Mouse (Mus musculus): ENCODE results near the gene Alg3. TPM values are rescaled to one million over a fixed set of nuclear protein-coding genes. Genes with fewer than 3 reads are reported as not detected.

Gene Alg3
- 9.2 TPM for total RNA-seq (2023)

DNA sequence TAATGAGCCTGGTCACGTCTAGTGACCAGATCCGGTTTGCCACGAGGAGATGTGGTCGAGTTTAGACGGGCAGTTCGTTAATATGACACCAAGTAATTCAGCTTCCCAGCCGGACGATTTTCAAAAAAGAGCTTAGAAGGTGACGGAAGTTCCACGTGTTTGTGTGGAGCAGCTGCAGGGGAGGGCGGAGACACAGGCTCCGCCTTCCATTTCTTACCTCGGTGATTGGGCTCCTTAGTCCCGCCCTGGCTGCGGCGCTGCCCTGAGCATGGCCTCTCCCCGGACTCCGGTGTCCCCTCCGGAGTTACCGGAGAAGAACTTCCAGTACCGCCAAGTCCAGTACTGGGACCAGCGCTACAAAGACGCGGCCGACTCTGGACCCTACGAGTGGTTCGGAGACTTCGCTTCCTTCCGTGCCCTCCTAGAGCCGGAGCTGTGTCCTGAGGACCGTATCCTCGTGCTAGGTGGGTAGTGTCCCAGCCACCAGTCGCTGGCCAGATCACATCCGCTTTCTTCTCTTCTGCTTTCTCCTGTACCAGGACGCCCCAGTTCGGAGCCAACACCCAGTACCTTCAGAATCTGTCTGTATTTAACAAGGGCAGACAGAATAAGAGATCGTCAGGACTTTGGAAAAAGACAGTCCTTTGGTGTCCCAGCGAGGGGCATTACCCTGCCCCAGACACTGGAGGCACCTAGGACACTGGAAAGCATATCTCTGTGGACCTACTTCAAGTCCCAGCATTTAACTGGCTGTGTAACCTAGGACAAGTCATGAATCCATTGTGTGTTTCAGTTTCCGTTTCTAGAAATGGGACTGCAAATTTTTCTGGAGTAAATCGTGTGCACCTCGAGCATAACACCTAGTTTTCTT is at the start of gene Alg3, which contains the start of the genes Eef1akmt4 and Gm49333:
TSS of gene Alg3 (minus strand) at position 379 of the 871 bp plus-strand sequence.
TSS of gene Eef1akmt4 (plus strand) at position 237 of the 871 bp plus-strand sequence.
TSS of gene Gm49333 (plus strand) at position 254 of the 871 bp plus-strand sequence.

DNA sequence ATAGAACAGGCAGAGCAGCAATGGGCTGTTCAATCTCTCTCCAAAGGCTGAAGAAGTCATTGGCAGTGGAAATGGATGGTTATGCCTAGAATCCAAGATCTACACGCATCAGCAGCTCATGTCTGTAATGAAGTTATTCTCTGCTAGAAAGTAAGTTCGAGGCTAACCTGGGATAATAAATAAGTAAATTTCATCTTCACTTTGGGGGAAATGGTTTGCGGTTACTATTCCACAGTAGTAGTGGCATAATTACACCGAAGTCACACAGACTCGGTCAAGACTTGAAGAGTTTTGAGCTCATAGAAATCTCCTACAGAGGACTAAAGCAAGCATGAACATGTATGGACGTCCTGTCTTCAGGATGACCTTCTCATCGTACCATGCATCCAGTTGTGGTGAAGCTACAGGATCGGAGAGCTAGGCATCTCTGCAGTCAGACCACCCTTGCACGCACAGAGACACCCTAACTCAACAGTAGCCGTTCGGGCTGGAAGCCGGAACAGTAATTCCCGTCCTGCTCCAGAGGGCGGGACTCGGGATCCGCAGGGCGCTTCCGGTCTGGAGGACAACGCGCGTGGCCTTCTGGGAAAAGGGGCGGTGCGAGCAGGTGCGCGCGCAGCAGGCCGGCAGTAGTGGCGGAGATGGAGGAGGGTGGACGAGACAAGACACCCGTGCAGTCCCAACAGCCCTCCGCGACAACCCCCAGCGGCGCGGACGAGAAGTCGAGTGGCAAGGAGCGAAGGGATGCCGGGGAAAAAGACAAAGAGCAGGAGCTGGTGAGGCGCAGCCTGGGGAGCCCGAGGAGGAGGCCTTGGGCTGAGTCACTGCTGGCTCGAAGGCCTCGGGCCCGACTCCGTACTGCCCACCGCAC is 39.8 kb upstream of the Alg3 start, which contains the start of gene Psmd2:
TSS of gene Psmd2 (plus strand) at position 577 of the 871 bp plus-strand sequence.

DNA sequence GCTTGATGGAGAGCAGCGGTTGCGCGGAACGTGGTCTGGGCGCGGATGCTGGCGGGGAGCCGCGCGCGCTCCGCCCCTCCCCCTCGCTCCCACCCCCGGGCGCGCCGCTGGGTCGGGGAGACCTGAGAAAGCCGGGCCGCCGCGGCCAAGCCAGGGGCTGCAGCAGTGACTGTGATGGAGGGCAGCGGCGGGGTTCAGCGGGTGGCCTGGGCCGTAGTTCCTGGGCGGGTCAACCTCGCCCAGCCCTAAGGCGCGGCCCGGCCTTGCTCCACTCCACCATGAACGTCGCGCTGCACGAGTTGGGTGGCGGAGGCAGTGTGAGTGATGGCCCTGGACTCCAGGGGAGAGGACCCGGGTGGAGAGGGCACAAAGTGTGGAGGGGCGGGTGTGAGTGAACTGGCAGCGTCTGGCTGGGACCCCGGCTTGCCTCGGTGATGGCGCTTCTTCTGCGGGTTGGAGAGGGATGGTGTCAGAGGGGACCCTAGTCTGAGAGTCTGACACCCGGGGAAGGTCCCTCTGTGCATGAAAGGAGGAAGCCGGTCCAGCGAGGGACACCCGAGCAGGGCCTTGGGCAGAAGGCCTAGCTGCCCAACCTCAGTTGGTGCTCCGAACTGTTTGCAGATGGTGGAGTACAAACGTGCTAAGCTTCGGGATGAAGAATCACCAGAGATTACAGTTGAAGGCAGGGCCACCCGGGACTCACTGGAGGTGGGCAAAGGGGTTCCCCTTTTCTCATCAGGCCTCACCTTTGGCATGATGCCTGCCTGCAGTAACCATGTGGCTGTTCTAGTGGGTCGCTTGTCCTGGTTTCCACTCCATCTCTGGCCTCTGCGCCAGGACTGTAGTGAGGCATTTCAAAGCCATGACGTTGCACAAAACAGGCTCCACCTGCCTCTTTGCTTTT is 18.4 kb upstream of the Alg3 start, which contains the start of gene Ece2:
TSS of gene Ece2 (plus strand) at position 98 of the 904 bp plus-strand sequence.

DNA sequence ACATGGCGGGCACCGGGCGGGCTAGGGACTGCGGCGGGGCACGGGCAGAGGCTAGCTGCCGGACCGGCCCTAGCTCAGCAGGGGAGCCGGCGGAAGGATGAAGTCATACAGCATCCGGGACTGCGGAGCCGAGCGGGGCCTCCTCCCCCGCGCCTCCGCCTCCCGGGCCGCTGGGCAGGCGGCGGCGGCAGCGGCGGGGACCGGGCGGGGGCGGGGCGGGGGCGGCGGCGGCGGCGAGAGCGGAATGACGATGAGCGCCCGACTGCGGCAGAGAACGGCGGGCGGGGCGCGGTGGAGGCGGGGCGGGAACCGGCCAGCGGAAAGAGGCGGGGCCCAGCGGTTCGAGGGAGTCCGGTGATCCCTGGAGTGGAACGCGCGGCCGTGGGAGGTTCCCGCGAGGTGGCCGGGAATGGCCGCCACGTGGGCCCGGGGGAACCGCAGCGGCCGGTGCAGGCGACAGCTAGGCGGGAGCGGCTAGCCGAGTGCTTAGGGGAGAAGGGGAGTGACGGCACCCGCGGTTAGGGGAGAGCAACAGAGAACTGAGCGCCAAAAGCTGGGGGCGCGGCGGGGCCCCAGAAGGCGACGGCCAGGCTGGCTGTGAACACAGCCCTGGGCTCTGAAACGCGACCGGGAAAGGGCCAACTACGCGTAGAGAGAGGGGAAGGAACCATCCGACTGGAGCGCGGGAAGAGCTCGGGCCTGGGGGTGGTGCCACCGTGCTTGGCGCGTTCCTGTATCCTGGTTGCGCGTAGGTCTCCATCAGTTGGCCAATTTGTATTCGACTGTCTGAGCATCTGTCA is 9.9 kb upstream of the Alg3 start, which contains the start of gene Camk2n2:
TSS of gene Camk2n2 (minus strand) at position 97 of the 800 bp plus-strand sequence.

DNA sequence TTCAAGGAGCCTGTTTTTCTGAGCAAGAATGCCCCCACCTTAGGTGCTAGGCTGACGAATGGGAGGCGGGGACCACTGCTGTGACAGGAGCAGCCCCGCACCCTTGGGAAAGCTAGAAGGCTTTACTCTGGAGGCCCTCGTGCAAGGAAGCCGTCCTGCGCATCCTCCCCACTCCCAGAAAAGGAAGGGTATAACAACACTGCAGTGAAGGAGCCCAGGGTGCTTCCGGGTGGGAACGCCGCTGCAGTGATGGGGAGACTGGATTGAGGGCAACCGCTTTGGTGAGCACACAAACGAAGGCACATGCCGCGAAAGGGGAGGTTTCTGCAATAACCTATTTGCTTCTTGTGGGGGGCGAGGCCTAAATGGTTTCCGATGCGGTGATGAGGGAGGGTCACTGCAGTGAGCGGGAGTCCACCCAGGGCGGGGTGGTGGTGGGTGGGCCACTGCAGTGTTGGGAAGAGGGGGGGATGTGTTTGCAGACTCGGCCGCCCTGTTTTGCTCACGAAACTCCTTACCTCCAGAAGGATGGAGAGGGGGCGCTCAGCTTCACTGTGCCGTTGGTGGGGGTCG is 22.1 kb downstream of the Alg3 start, which contains the start of gene Vwa5b2:
TSS of gene Vwa5b2 (plus strand) at position 106 of the 573 bp plus-strand sequence.

Other genes with a start within 250 kb of the Alg3 start
- gene Abcc5, start 185.3 kb downstream of the Alg3 start, total RNA-seq (2023), result 64.7 TPM
- 42.3 TPM for gene Eif2b5, start 112.9 kb downstream of the Alg3 start, total RNA-seq (2023)
- 33.0 TPM for gene Dvl3, start 94.8 kb downstream of the Alg3 start, total RNA-seq (2023)
- gene Ap2m1, start 76.3 kb downstream of the Alg3 start, total RNA-seq (2023), result 157 TPM
- gene Abcf3, start 63.2 kb downstream of the Alg3 start, total RNA-seq (2023), result 106 TPM
- not detected for gene Vwa5b2, start 22.3 kb downstream of the Alg3 start, total RNA-seq (2023)
- 3.8 TPM for gene Eef1akmt4, start 142 bp downstream of the Alg3 start, total RNA-seq (2023)
- gene Gm49333, start 125 bp downstream of the Alg3 start, total RNA-seq (2023), result not detected
- gene Camk2n2, start 9.6 kb upstream of the Alg3 start, total RNA-seq (2023), result 0.44 TPM
- not detected for gene Ece2, start 18.1 kb upstream of the Alg3 start, total RNA-seq (2023)
- gene Psmd2, start 39.9 kb upstream of the Alg3 start, total RNA-seq (2023), result 108 TPM
- gene Eif4g1, start 56.6 kb upstream of the Alg3 start, total RNA-seq (2023), result 295 TPM
- gene Fam131a, start 81.5 kb upstream of the Alg3 start, total RNA-seq (2023), result 1.1 TPM
- gene Polr2h, start 105.9 kb upstream of the Alg3 start, total RNA-seq (2023), result 20.8 TPM
- 5.5 TPM for gene Clcn2, start 106.0 kb upstream of the Alg3 start, total RNA-seq (2023)
- not detected for gene Chrd, start 121.4 kb upstream of the Alg3 start, total RNA-seq (2023)
- not detected for gene Thpo, start 122.8 kb upstream of the Alg3 start, total RNA-seq (2023)

Measured in CD4-positive naive resting alpha-beta T cell, adult 76 days (primary cell).